Mouse (Mus musculus): ENCODE data around the gene Rprd1b.

DNA sequence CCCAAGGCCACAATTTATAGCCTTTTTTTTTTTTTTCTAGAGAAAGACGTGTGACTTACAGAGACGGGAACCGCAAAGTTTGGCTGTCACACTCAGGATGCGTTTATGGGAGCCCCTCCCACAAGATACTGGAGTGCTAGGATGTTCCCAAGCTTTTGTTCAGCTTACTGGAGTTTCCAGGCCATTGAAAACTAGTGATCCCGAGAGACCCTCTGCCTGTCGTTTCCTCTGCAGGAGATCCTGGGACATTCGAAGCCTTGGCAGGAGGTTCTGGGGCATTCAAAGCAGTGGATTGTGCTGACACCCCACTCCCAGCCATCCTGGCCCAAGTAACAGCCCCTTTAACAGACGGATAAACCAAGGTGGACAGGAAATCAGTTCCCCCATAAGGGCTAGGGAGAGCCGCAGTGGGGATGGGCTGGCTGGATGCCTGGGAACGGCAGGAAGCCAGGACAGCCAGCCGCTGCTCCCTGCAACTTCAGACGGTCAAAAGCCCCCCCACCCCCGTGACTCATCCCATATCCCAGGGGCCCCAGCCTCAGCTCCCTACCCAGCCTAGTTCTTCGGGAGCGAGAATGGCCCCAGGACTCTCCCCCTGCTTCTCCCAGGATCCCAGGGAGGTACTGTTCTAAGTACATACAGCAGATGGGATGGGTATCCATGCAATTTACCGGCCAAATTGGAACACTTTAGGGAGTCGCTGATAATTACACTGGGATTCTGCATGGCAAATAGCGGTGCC is 151.2 kb downstream of the Rprd1b start:
- TF ChIP-seq CTCF (IDR thresholded peaks at IDR 0.05; ENCODE audit: low read depth) (no peak), EP300 (IDR thresholded peaks at IDR 0.05; ENCODE audit: low read depth) (no peak)

All from liver, embryonic 14.5 days (tissue).